Mouse (Mus musculus) lung, postnatal 0 days (tissue): ENCODE measurements around the gene Tesk2. TPM values are rescaled to one million over a fixed set of nuclear protein-coding genes. Genes with fewer than 3 reads are reported as not detected.

Source experiments
- ATAC-seq: fragments of 200-750 bp; cut with Nextera tagmentation; 2 replicates; pipeline ENCODE4 v1.8.0; 2017; ENCODE audit warnings: moderate library complexity
- DNase-seq: peaks from one replicate; pipeline ENCODE4 v3.0.0-alpha.2; 2016; ENCODE audit warnings: low spot score
- H3K27ac ChIP-seq: fragments of 300-500 bp; sonication (generic); 2 replicates; pipeline ENCODE4 v1.5.1; 2014; ENCODE audit warnings: antibody characterized with exemption, mild to moderate bottlenecking, low read length, mixed read lengths
- H3K27me3 ChIP-seq: fragments of 300-500 bp; sonication (generic); replicated peaks from 2 replicates; pipeline ENCODE4 v1.6.1; 2014; ENCODE audit warnings: low read length, mixed read lengths; ENCODE audit not compliant: insufficient read depth
- H3K36me3 ChIP-seq: fragments of 300-500 bp; sonication (generic); 2 replicates; pipeline ENCODE4 v1.6.1; 2014; ENCODE audit warnings: low read length, mixed read lengths; ENCODE audit not compliant: insufficient read depth
- H3K4me1 ChIP-seq: fragments of 300-500 bp; sonication (generic); 2 replicates; pipeline ENCODE4 v1.6.1; 2014; ENCODE audit warnings: antibody characterized with exemption, low read depth, low read length, mixed read lengths; ENCODE audit not compliant: insufficient read depth
- H3K4me2 ChIP-seq: fragments of 300-500 bp; sonication (generic); replicated peaks from 2 replicates; pipeline ENCODE4 v1.6.1; 2014; ENCODE audit warnings: low read depth, mild to moderate bottlenecking, low read length, moderate library complexity, mixed read lengths
- H3K4me3 ChIP-seq: fragments of 300-500 bp; sonication (generic); 2 replicates; pipeline ENCODE4 v1.5.1; 2014; ENCODE audit warnings: low read depth, low read length
- H3K9ac ChIP-seq: fragments of 300-500 bp; sonication (generic); replicated peaks from 2 replicates; pipeline ENCODE4 v1.6.1; 2014; ENCODE audit warnings: low read depth, mild to moderate bottlenecking
- H3K9me3 ChIP-seq: fragments of 300-500 bp; sonication (generic); 2 replicates; pipeline ENCODE4 v1.6.1; 2016; ENCODE audit warnings: low read length, mixed read lengths
- CTCF ChIP-seq: IDR thresholded peaks from 2 replicates; pipeline ENCODE4 v1.5.1; 2016; ENCODE audit warnings: antibody characterized with exemption, mild to moderate bottlenecking
- EP300 ChIP-seq: IDR thresholded peaks from 2 replicates; pipeline ENCODE4 v1.6.1; 2016; ENCODE audit warnings: antibody characterized with exemption, mild to moderate bottlenecking, control low read depth
- WGBS: fragments of 180-500 bp; shearing (Covaris S2); extraction: QIAGEN DNeasy Blood & Tissue Kit; methylation state at CpG from one replicate; pipeline ENCODE4 v1.1.7; 2014; 5-methylcytosine and 5-hydroxymethylcytosine counted together
- polyA plus RNA-seq: library from polyadenylated mRNA; unstranded; fragments of >200 nt; fragmentation: Nextera tagmentation; extraction: Ambion mirVana; gene quantifications from 2 replicates; pipeline ENCODE4 v1.2.1, GENCODE M21; 2015

The Tesk2 gene
- polyA plus RNA-seq, 1 experiment from 2014 or later = 4.0 TPM

GRCm38 (mm10) chr4:116738972-116739751 is 18.4 kb downstream of the Tesk2 start:
- TF ChIP-seq CTCF (no peak), EP300 (no peak)
- Histone ChIP-seq H3K9me3 (no peaks in the 10 kb centered on the region), H3K36me3 (no peaks in the 10 kb centered on the region), H3K27me3 (no peaks in the 10 kb centered on the region), H3K9ac (no peak overlapping the region), H3K4me1 (no peaks in the 10 kb centered on the region), H3K4me3 (no peak overlapping the region), H3K27ac (no peak overlapping the region), H3K4me2 (no peak overlapping the region)
- DNase-seq (no peak), ATAC-seq (no peak)
- 72% methylated on average over 9 of the region's 9 CpGs for WGBS

- H3K4me3 ChIP-seq = no peak overlapping the region
- ATAC-seq = no peak
- H3K4me2 ChIP-seq = no peak overlapping the region
- H3K9ac ChIP-seq = no peak overlapping the region
- no peak overlapping the region for H3K27ac ChIP-seq
- no peaks in the 10 kb centered on the region for H3K36me3 ChIP-seq
- TF ChIP-seq EP300 (no peak), CTCF (no peak)
- no peak for DNase-seq
- H3K27me3 ChIP-seq = no peaks in the 10 kb centered on the region
- no peaks in the 10 kb centered on the region for H3K9me3 ChIP-seq
- H3K4me1 ChIP-seq = no peaks in the 10 kb centered on the region
- WGBS = 91% methylated on average over 2 of the region's 2 CpGs
These were observed 29.0 kb downstream of the Tesk2 start for GRCm38 (mm10) chr4:116749750-116750149.

- 75% methylated on average over 2 of the region's 2 CpGs for WGBS
- no peaks in the 10 kb centered on the region for H3K36me3 ChIP-seq
These were observed 41.2 kb downstream of the Tesk2 start for GRCm38 (mm10) chr4:116761914-116762313.

GRCm38 (mm10) chr4:116764001-116764400 is 43.3 kb downstream of the Tesk2 start:
- no peak for DNase-seq
- Histone ChIP-seq H3K9me3 (no peaks in the 10 kb centered on the region), H3K36me3 (no peaks in the 10 kb centered on the region), H3K4me2 (no peak overlapping the region), H3K27ac (no peak overlapping the region), H3K27me3 (no peaks in the 10 kb centered on the region), H3K4me3 (no peak overlapping the region), H3K9ac (no peak overlapping the region), H3K4me1 (no peaks in the 10 kb centered on the region)
- WGBS = 88% methylated on average over 5 of the region's 5 CpGs
- TF ChIP-seq CTCF = no peak
- TF ChIP-seq EP300 = no peak
- ATAC-seq = no peak

More at GRCm38 (mm10) chr4:116761914-116762313, 41.2 kb downstream of the Tesk2 start:
- no peak for DNase-seq
- Histone ChIP-seq H3K27ac (no peak overlapping the region), H3K9ac (no peak overlapping the region), H3K9me3 (no peaks in the 10 kb centered on the region), H3K4me2 (no peak overlapping the region), H3K4me1 (no peaks in the 10 kb centered on the region), H3K27me3 (no peaks in the 10 kb centered on the region), H3K4me3 (no peak overlapping the region)
- no peak for ATAC-seq
- no peak for TF ChIP-seq EP300
- no peak for TF ChIP-seq CTCF

- WGBS = 77% methylated on average over 5 of the region's 5 CpGs
- no peak overlapping the region for H3K4me2 ChIP-seq
These were observed 47.8 kb downstream of the Tesk2 start for GRCm38 (mm10) chr4:116768510-116768909.

GRCm38 (mm10) chr4:116769060-116769459 is 48.3 kb downstream of the Tesk2 start:
- H3K9me3 ChIP-seq = no peaks in the 10 kb centered on the region
- TF ChIP-seq EP300 (peak; percentile 55; the same call in 1 of the 2 replicates), CTCF (no peak)
- no peak overlapping the region for H3K9ac ChIP-seq
- H3K4me2 ChIP-seq = no peak overlapping the region
- ATAC-seq (peak; percentile 65), DNase-seq (peak; percentile 67)
- no peaks in the 10 kb centered on the region for H3K36me3 ChIP-seq
- no peaks in the 10 kb centered on the region for H3K4me1 ChIP-seq
- no peak overlapping the region for H3K27ac ChIP-seq
- H3K4me3 ChIP-seq = no peak overlapping the region
- no peaks in the 10 kb centered on the region for H3K27me3 ChIP-seq

More at GRCm38 (mm10) chr4:116768510-116768909, 47.8 kb downstream of the Tesk2 start:
- H3K9me3 ChIP-seq = no peaks in the 10 kb centered on the region
- no peak overlapping the region for H3K9ac ChIP-seq
- TF ChIP-seq CTCF = no peak
- TF ChIP-seq EP300 = no peak
- no peak overlapping the region for H3K4me3 ChIP-seq
- DNase-seq (no peak), ATAC-seq (no peak)
- no peaks in the 10 kb centered on the region for H3K4me1 ChIP-seq
- no peaks in the 10 kb centered on the region for H3K36me3 ChIP-seq
- no peak overlapping the region for H3K27ac ChIP-seq
- H3K27me3 ChIP-seq = no peaks in the 10 kb centered on the region
